In the genomic region with DNA sequence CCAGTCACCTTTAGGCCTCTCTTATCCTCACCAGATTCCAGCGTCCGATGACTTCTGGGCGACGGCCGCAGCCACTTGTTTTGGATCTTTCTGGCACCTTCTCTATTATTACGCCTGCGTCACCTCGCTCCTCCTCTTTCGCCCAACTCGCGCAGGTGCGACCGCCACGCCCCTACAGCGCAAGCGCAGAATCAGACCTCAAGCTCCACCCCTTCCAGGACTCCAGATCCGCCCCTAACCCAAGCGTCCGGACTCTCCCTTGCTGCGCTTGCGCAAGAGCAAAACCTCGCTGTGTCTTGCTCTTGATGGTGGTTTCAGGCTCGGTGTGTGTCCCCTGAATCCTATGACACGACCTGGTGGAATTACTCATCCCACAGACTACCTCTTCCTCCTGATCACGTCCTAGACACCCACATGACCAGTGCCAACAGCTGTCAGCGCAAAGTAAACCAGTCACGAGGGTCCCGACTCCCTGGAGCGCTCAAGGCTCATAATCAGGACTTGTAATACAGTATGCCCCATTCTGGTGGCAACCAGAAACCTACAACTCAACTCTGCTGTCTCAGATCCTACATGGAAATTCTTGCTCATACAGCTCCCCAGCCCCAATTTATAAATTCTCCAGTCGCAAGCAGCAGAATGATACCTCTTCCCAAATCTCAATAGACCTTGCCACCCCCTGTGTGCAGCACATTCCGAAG, we compare ENCODE assay signal across 8 mouse cellular contexts. TPM values are rescaled to one million over a fixed set of nuclear protein-coding genes. Genes with fewer than 3 reads are reported as not detected.
DNase-seq lines count a peak whose midpoint lies in the region; ATAC-seq and TF ChIP-seq lines count a peak whose summit lies in the region.

No protein-coding gene starts in this region.

- 3% methylated on average over 31 of the region's 31 CpGs for WGBS in forebrain, embryonic 16.5 days
- WGBS in lung, embryonic 15.5 days: 3% methylated on average over 31 of the region's 31 CpGs

- peak overlapping the region; percentile 72 for H3K9ac ChIP-seq in forebrain, embryonic 16.5 days (replicated peaks; ENCODE audit: low read depth, low read length)
- H3K9ac ChIP-seq in lung, embryonic 15.5 days: peak overlapping the region; percentile 86

- peak overlapping the region; percentile 66 for H3K27ac ChIP-seq in forebrain, embryonic 16.5 days (ENCODE audit: low read length)
- peak overlapping the region; percentile 95 for H3K27ac ChIP-seq in lung, embryonic 15.5 days

- peak overlapping the region; percentile 92 for H3K4me2 ChIP-seq in forebrain, embryonic 16.5 days (ENCODE audit: low read length)
- peak overlapping the region; percentile 86 for H3K4me2 ChIP-seq in lung, embryonic 15.5 days

- peaks cover 69% of the 10 kb centered on the region for H3K4me1 ChIP-seq in G1E (ENCODE audit: insufficient read depth, low read depth, low read length)
- H3K4me1 ChIP-seq in forebrain, embryonic 16.5 days (replicated peaks; ENCODE audit: control insufficient read depth, insufficient read depth, low read length): peaks cover 37% of the 10 kb centered on the region
- peaks cover 39% of the 10 kb centered on the region for H3K4me1 ChIP-seq in lung, embryonic 15.5 days

- no peaks in the 10 kb centered on the region for H3K27me3 ChIP-seq in G1E (ENCODE audit: insufficient read depth, low read length)
- H3K27me3 ChIP-seq in forebrain, embryonic 16.5 days (replicated peaks; ENCODE audit: control insufficient read depth, insufficient read depth, low read length): no peaks in the 10 kb centered on the region
- H3K27me3 ChIP-seq in lung, embryonic 15.5 days: 0 out of 2 replicates have a peak, but pooled peaks cover 3% of the 10 kb centered on the region

- no peak for TF ChIP-seq CTCF in G1E (IDR thresholded peaks at IDR 0.05; ENCODE audit: low read depth, low read length)

- peak overlapping the region; percentile 90 for H3K4me3 ChIP-seq in G1E (ENCODE audit: low read depth, low read length)
- H3K4me3 ChIP-seq in forebrain, embryonic 16.5 days (replicated peaks; ENCODE audit: low read length): peak overlapping the region; percentile 79
- H3K4me3 ChIP-seq in lung, embryonic 15.5 days: peak overlapping the region; percentile 85

- peak; percentile 92 for DNase-seq in G1E (ENCODE audit: low spot score)
- DNase-seq in cerebellum, adult 18-20 months: peak; percentile 96 to 98
- peak; percentile 95 for DNase-seq in heart, postnatal 4 days
- peak; percentile 94 for DNase-seq in layer of hippocampus, adult 8-10 months (ENCODE audit: low spot score in 2 of 2)
- peak; percentile 94 for DNase-seq in ovary, adult 18-20 months (ENCODE audit: low spot score)
- peak; percentile 98 for DNase-seq in thymus, postnatal 0 days (ENCODE audit: low spot score)

- peaks cover 54% of the 10 kb centered on the region for H3K36me3 ChIP-seq in G1E (replicated peaks)
- 0 out of 2 replicates have a peak, but pooled peaks cover 2% of the 10 kb centered on the region for H3K36me3 ChIP-seq in forebrain, embryonic 16.5 days (ENCODE audit: control insufficient read depth, insufficient read depth)
- peaks cover 7% of the 10 kb centered on the region; the same call in 1 of the 2 replicates for H3K36me3 ChIP-seq in lung, embryonic 15.5 days

- H3K9me3 ChIP-seq in G1E (replicated peaks): no peaks in the 10 kb centered on the region
- H3K9me3 ChIP-seq in forebrain, embryonic 16.5 days (ENCODE audit: control insufficient read depth, low read length): no peaks in the 10 kb centered on the region
- H3K9me3 ChIP-seq in lung, embryonic 15.5 days: no peaks in the 10 kb centered on the region

- ATAC-seq in G1E (ENCODE audit: extremely low read depth, insufficient number of reproducible peaks, low FRiP score, poor library complexity, severe bottlenecking): peak; percentile 62
- ATAC-seq in forebrain, embryonic 16.5 days: peak; percentile 61
- ATAC-seq in lung, embryonic 15.5 days (ENCODE audit: borderline replicate concordance, extremely low read depth, low FRiP score, low TSS enrichment): peak; percentile 75

RNA-seq across cellular contexts. Expression of a gene that starts 0.5 kb away (rescaled TPM):
- total RNA-seq in G1E (2014; fragmentation: Nextera tagmentation) (4.6 and 13.1 TPM in 2 replicates), G1E (2017) (9.7 and 13.2 TPM in 2 replicates)
- 43.7 and 55.3 TPM in 2 replicates for polyA plus RNA-seq in G1E (2012)
- polyA plus RNA-seq in forebrain, embryonic 16.5 days (2015; fragmentation: Nextera tagmentation; extraction: Ambion mirVana): 14.7 and 15.0 TPM in 2 replicates
- total RNA-seq in heart, postnatal 4 days (2021): 1 to 10 TPM; 7.2 to 9.6 TPM
- 10 to 100 TPM; 22.0 to 28.9 (median 26.5) TPM for total RNA-seq in layer of hippocampus, adult 8-10 months (2022)
- 9.6 and 11.2 TPM in 2 replicates for polyA plus RNA-seq in lung, embryonic 15.5 days (2015; fragmentation: Nextera tagmentation; extraction: Ambion mirVana)
- polyA plus RNA-seq in thymus, postnatal 0 days (2015; fragmentation: Nextera tagmentation; extraction: Ambion mirVana): 28.4 and 32.8 TPM in 2 replicates

RNA-seq across cellular contexts. Expression of a gene that starts 1.3 kb away (rescaled TPM):
- total RNA-seq in G1E (2014; fragmentation: Nextera tagmentation): 20.4 and 20.8 TPM in 2 replicates
- 8.8 and 9.9 TPM in 2 replicates for total RNA-seq in G1E (2017)
- polyA plus RNA-seq in G1E (2012): 27.6 and 28.7 TPM in 2 replicates
- polyA plus RNA-seq in forebrain, embryonic 16.5 days (2015; fragmentation: Nextera tagmentation; extraction: Ambion mirVana): 1.8 and 1.9 TPM in 2 replicates
- 10 to 100 TPM in 1 of 2 experiments, 1 to 10 TPM in 1; 9.9 to 10.2 TPM for total RNA-seq in heart, postnatal 4 days (2021)
- 10 to 100 TPM; 11.2 to 12.5 (median 11.7) TPM for total RNA-seq in layer of hippocampus, adult 8-10 months (2022)
- polyA plus RNA-seq in lung, embryonic 15.5 days (2015; fragmentation: Nextera tagmentation; extraction: Ambion mirVana): 3.0 and 3.6 TPM in 2 replicates
- polyA plus RNA-seq in thymus, postnatal 0 days (2015; fragmentation: Nextera tagmentation; extraction: Ambion mirVana): 2.7 and 3.1 TPM in 2 replicates

RNA-seq across cellular contexts. Expression of a gene that starts 17.7 kb away (rescaled TPM):
- total RNA-seq in G1E (2014; fragmentation: Nextera tagmentation) (154 and 167 TPM in 2 replicates), G1E (2017) (38.9 and 41.6 TPM in 2 replicates)
- 107 and 113 TPM in 2 replicates for polyA plus RNA-seq in G1E (2012)
- polyA plus RNA-seq in forebrain, embryonic 16.5 days (2015; fragmentation: Nextera tagmentation; extraction: Ambion mirVana): 14.9 and 17.1 TPM in 2 replicates
- total RNA-seq in heart, postnatal 4 days (2021): 10 to 100 TPM; 68.2 to 70.9 TPM
- total RNA-seq in layer of hippocampus, adult 8-10 months (2022): 100 to 1,000 TPM; 198 to 216 (median 204) TPM
- polyA plus RNA-seq in lung, embryonic 15.5 days (2015; fragmentation: Nextera tagmentation; extraction: Ambion mirVana): 9.8 and 10.7 TPM in 2 replicates
- polyA plus RNA-seq in thymus, postnatal 0 days (2015; fragmentation: Nextera tagmentation; extraction: Ambion mirVana): 16.7 and 17.5 TPM in 2 replicates

RNA-seq across cellular contexts. Expression of a gene that starts 30.7 kb away (rescaled TPM):
- total RNA-seq in G1E (2014; fragmentation: Nextera tagmentation) (31.5 and 43.4 TPM in 2 replicates), G1E (2017) (6.9 TPM in 2 replicates)
- 97.7 and 117 TPM in 2 replicates for polyA plus RNA-seq in G1E (2012)
- 4.8 and 5.3 TPM in 2 replicates for polyA plus RNA-seq in forebrain, embryonic 16.5 days (2015; fragmentation: Nextera tagmentation; extraction: Ambion mirVana)
- total RNA-seq in heart, postnatal 4 days (2021): 10 to 100 TPM; 47.5 to 53.2 TPM
- 10 to 100 TPM; 39.0 to 61.0 (median 49.4) TPM for total RNA-seq in layer of hippocampus, adult 8-10 months (2022)
- 18.8 and 20.3 TPM in 2 replicates for polyA plus RNA-seq in lung, embryonic 15.5 days (2015; fragmentation: Nextera tagmentation; extraction: Ambion mirVana)
- 4.5 and 6.4 TPM in 2 replicates for polyA plus RNA-seq in thymus, postnatal 0 days (2015; fragmentation: Nextera tagmentation; extraction: Ambion mirVana)

RNA-seq across cellular contexts. Expression of a gene that starts 40.4 kb away (rescaled TPM):
- total RNA-seq in G1E (2014; fragmentation: Nextera tagmentation): 0.38 and 1.6 TPM in 2 replicates
- 0.06 and 0.16 TPM in 2 replicates for total RNA-seq in G1E (2017)
- polyA plus RNA-seq in G1E (2012): 0.58 and 0.59 TPM in 2 replicates
- 10.6 and 17.0 TPM in 2 replicates for polyA plus RNA-seq in forebrain, embryonic 16.5 days (2015; fragmentation: Nextera tagmentation; extraction: Ambion mirVana)
- total RNA-seq in heart, postnatal 4 days (2021): under 1 TPM; 0.36 to 0.79 TPM
- total RNA-seq in layer of hippocampus, adult 8-10 months (2022): 10 to 100 TPM in 3 of 4 experiments, 1 to 10 TPM in 1; 8.9 to 14.3 (median 11.7) TPM
- 0.31 and 0.55 TPM in 2 replicates for polyA plus RNA-seq in lung, embryonic 15.5 days (2015; fragmentation: Nextera tagmentation; extraction: Ambion mirVana)
- polyA plus RNA-seq in thymus, postnatal 0 days (2015; fragmentation: Nextera tagmentation; extraction: Ambion mirVana): 1.5 and 1.9 TPM in 2 replicates

Comparison
In these comparisons a context has a peak if more than half of its experiments do, and no peak if none do; other contexts are left out.
1. Peak in every context shown above with its lines: DNase-seq, ATAC-seq, H3K4me3 ChIP-seq and H3K27ac ChIP-seq.